Mouse (Mus musculus) forebrain, embryonic 11.5 days (tissue): ENCODE data around the gene Pld5. TPM values are rescaled to one million over a fixed set of nuclear protein-coding genes. Genes with fewer than 3 reads are reported as not detected.

Experiments used
- ATAC-seq: fragments of 200-750 bp; cut with Nextera tagmentation; replicated peaks from 2 replicates; pipeline ENCODE4 v1.8.0; 2017; ENCODE audit warnings: moderate TSS enrichment; ENCODE audit not compliant: low FRiP score
- DNase-seq: peaks from one replicate; pipeline ENCODE4 v3.0.0-alpha.2; 2017; ENCODE audit warnings: low spot score
- H3K27ac ChIP-seq: fragments of 300-500 bp; sonication (generic); 2 replicates; pipeline ENCODE4 v1.5.1; 2014; ENCODE audit warnings: low read depth, low read length
- H3K27me3 ChIP-seq: fragments of 300-500 bp; sonication (generic); 2 replicates; pipeline ENCODE4 v1.6.1; 2014; ENCODE audit warnings: mild to moderate bottlenecking, low read length, mixed read lengths; ENCODE audit not compliant: control insufficient read depth, insufficient read depth
- H3K36me3 ChIP-seq: fragments of 300-500 bp; sonication (generic); 2 replicates; pipeline ENCODE4 v1.6.1; 2014; ENCODE audit warnings: mild to moderate bottlenecking, low read length, moderate library complexity, mixed read lengths; ENCODE audit not compliant: control insufficient read depth, insufficient read depth
- H3K4me1 ChIP-seq: fragments of 300-500 bp; sonication (generic); replicated peaks from 2 replicates; pipeline ENCODE4 v1.6.1; 2014; ENCODE audit warnings: low read length, mixed read lengths; ENCODE audit not compliant: control insufficient read depth, insufficient read depth
- H3K4me2 ChIP-seq: fragments of 300-500 bp; sonication (generic); 2 replicates; pipeline ENCODE4 v1.6.1; 2014; ENCODE audit warnings: low read depth, mild to moderate bottlenecking, low read length, moderate library complexity, mixed read lengths; ENCODE audit not compliant: severe bottlenecking
- H3K4me3 ChIP-seq: fragments of 300-500 bp; sonication (generic); 2 replicates; pipeline ENCODE4 v1.5.1; 2014; ENCODE audit warnings: low read depth, low read length
- H3K9ac ChIP-seq: fragments of 300-500 bp; sonication (generic); 2 replicates; pipeline ENCODE4 v1.6.1; 2014; ENCODE audit warnings: low read length
- H3K9me3 ChIP-seq: fragments of 300-500 bp; sonication (generic); 2 replicates; pipeline ENCODE4 v1.6.1; 2016; ENCODE audit warnings: low read length, mixed read lengths; ENCODE audit not compliant: control insufficient read depth
- WGBS: fragments of 180-500 bp; shearing (Covaris S2); extraction: QIAGEN DNeasy Blood & Tissue Kit; methylation state at CpG from one replicate; pipeline ENCODE4 v1.1.7; 2014; 5-methylcytosine and 5-hydroxymethylcytosine counted together
- polyA plus RNA-seq: library from polyadenylated mRNA; unstranded; fragments of >200 nt; fragmentation: Nextera tagmentation; extraction: Ambion mirVana; gene quantifications from 2 replicates; pipeline ENCODE4 v1.2.1, GENCODE M21; 2014

The Pld5 gene
- polyA plus RNA-seq, 1 experiment from 2014 or later: 1.1 TPM

GRCm38 (mm10) chr1:176024501-176024900, 250.6 kb downstream of the Pld5 start:
- no peaks in the 10 kb centered on the region for H3K27me3 ChIP-seq
- no peak overlapping the region for H3K9ac ChIP-seq
- no peak overlapping the region for H3K4me2 ChIP-seq
- 58% methylated on average over 1 of the region's 1 CpGs for WGBS
- H3K4me3 ChIP-seq: no peak overlapping the region
- H3K4me1 ChIP-seq: no peaks in the 10 kb centered on the region
- ATAC-seq: no peak
- no peak overlapping the region for H3K27ac ChIP-seq
- no peaks in the 10 kb centered on the region for H3K36me3 ChIP-seq
- DNase-seq: no peak
- H3K9me3 ChIP-seq: no peaks in the 10 kb centered on the region

- no peak for ATAC-seq
- no peaks in the 10 kb centered on the region for H3K9me3 ChIP-seq
- no peaks in the 10 kb centered on the region for H3K36me3 ChIP-seq
- H3K4me3 ChIP-seq: no peak overlapping the region
- no peaks in the 10 kb centered on the region for H3K4me1 ChIP-seq
- no peak overlapping the region for H3K4me2 ChIP-seq
- 98% methylated on average over 3 of the region's 3 CpGs for WGBS
- no peaks in the 10 kb centered on the region; the same call in 1 of the 2 replicates for H3K27me3 ChIP-seq
- H3K9ac ChIP-seq: no peak overlapping the region
- no peak overlapping the region for H3K27ac ChIP-seq
- no peak for DNase-seq
Measured at GRCm38 (mm10) chr1:176018523-176018922, 256.6 kb downstream of the Pld5 start.

- no peaks in the 10 kb centered on the region for H3K4me1 ChIP-seq
- H3K27ac ChIP-seq: no peak overlapping the region
- ATAC-seq (no peak), DNase-seq (no peak)
- H3K9me3 ChIP-seq: no peaks in the 10 kb centered on the region
- 62% methylated on average over 3 of the region's 3 CpGs for WGBS
- no peaks in the 10 kb centered on the region for H3K36me3 ChIP-seq
- no peak overlapping the region for H3K4me2 ChIP-seq
- no peak overlapping the region for H3K9ac ChIP-seq
- no peaks in the 10 kb centered on the region; the same call in 1 of the 2 replicates for H3K27me3 ChIP-seq
- H3K4me3 ChIP-seq: no peak overlapping the region
Measured at GRCm38 (mm10) chr1:176016076-176016475, 259.0 kb downstream of the Pld5 start.

GRCm38 (mm10) chr1:176013497-176014268, 261.4 kb downstream of the Pld5 start:
- H3K9me3 ChIP-seq: no peaks in the 10 kb centered on the region
- no peak overlapping the region for H3K4me3 ChIP-seq
- no peaks in the 10 kb centered on the region; the same call in 1 of the 2 replicates for H3K27me3 ChIP-seq
- H3K9ac ChIP-seq: no peak overlapping the region
- ATAC-seq (peak; percentile 86), DNase-seq (no peak)
- H3K36me3 ChIP-seq: no peaks in the 10 kb centered on the region
- H3K4me1 ChIP-seq: no peaks in the 10 kb centered on the region
- H3K27ac ChIP-seq: peak overlapping the region; percentile 13; the same call in 1 of the 2 replicates
- WGBS: 5% methylated on average over 3 of the region's 3 CpGs
- H3K4me2 ChIP-seq: no peak overlapping the region

- Histone ChIP-seq H3K36me3 (no peaks in the 10 kb centered on the region), H3K27ac (no peak overlapping the region), H3K9me3 (no peaks in the 10 kb centered on the region), H3K9ac (no peak overlapping the region), H3K27me3 (no peaks in the 10 kb centered on the region; the same call in 1 of the 2 replicates), H3K4me1 (no peaks in the 10 kb centered on the region), H3K4me2 (no peak overlapping the region), H3K4me3 (no peak overlapping the region)
- DNase-seq (no peak), ATAC-seq (no peak)
Measured at GRCm38 (mm10) chr1:176011535-176011934, 263.6 kb downstream of the Pld5 start.

- ATAC-seq (no peak), DNase-seq (no peak)
- H3K4me1 ChIP-seq: no peaks in the 10 kb centered on the region
- no peaks in the 10 kb centered on the region for H3K9me3 ChIP-seq
- no peak overlapping the region for H3K4me3 ChIP-seq
- no peaks in the 10 kb centered on the region; the same call in 1 of the 2 replicates for H3K27me3 ChIP-seq
- H3K27ac ChIP-seq: no peak overlapping the region
- H3K9ac ChIP-seq: no peak overlapping the region
- H3K36me3 ChIP-seq: no peaks in the 10 kb centered on the region
- H3K4me2 ChIP-seq: no peak overlapping the region
Measured at GRCm38 (mm10) chr1:176011072-176011471, 264.0 kb downstream of the Pld5 start.

- H3K27ac ChIP-seq: no peak overlapping the region
- no peaks in the 10 kb centered on the region for H3K36me3 ChIP-seq
- no peak overlapping the region for H3K9ac ChIP-seq
- no peaks in the 10 kb centered on the region for H3K9me3 ChIP-seq
- no peaks in the 10 kb centered on the region for H3K4me1 ChIP-seq
- WGBS: 83% methylated on average over 2 of the region's 2 CpGs
- no peak for ATAC-seq
- DNase-seq: no peak
- H3K4me3 ChIP-seq: no peak overlapping the region
- no peak overlapping the region for H3K4me2 ChIP-seq
- no peaks in the 10 kb centered on the region for H3K27me3 ChIP-seq
Measured at GRCm38 (mm10) chr1:176008411-176008810, 266.7 kb downstream of the Pld5 start.

GRCm38 (mm10) chr1:176000599-176000998, 274.5 kb downstream of the Pld5 start:
- H3K27me3 ChIP-seq: no peaks in the 10 kb centered on the region
- no peaks in the 10 kb centered on the region for H3K36me3 ChIP-seq
- no peak overlapping the region for H3K4me2 ChIP-seq
- H3K4me1 ChIP-seq: no peaks in the 10 kb centered on the region
- H3K9ac ChIP-seq: no peak overlapping the region
- no peak overlapping the region for H3K4me3 ChIP-seq
- 85% methylated on average over 5 of the region's 5 CpGs for WGBS
- DNase-seq (no peak), ATAC-seq (no peak)
- no peaks in the 10 kb centered on the region for H3K9me3 ChIP-seq
- H3K27ac ChIP-seq: no peak overlapping the region

- ATAC-seq: no peak
- WGBS: 68% methylated on average over 7 of the region's 7 CpGs
- H3K27me3 ChIP-seq: no peaks in the 10 kb centered on the region
- DNase-seq: no peak
- H3K9me3 ChIP-seq: no peaks in the 10 kb centered on the region
- H3K4me3 ChIP-seq: no peak overlapping the region
- no peak overlapping the region for H3K27ac ChIP-seq
- no peaks in the 10 kb centered on the region for H3K4me1 ChIP-seq
- H3K36me3 ChIP-seq: no peaks in the 10 kb centered on the region
- H3K4me2 ChIP-seq: no peak overlapping the region
- no peak overlapping the region for H3K9ac ChIP-seq
Measured at GRCm38 (mm10) chr1:175997076-175997651, 277.9 kb downstream of the Pld5 start.
